Mouse (Mus musculus) embryonic fibroblast, embryonic 13.5 days (primary cell): ENCODE measurements around the gene Ces1g.

Source experiments
- CTCF ChIP-seq: IDR thresholded peaks from 2 replicates; pipeline ENCODE4 v1.5.1; 2011; ENCODE audit warnings: mild to moderate bottlenecking, control low read depth, low read length, moderate library complexity, borderline replicate concordance; ENCODE audit not compliant: insufficient read depth
- POLR2A ChIP-seq: IDR thresholded peaks from 2 replicates; pipeline ENCODE4 v1.6.1; 2011; ENCODE audit warnings: low read depth, mild to moderate bottlenecking, control low read depth, low read length, moderate library complexity

DNA sequence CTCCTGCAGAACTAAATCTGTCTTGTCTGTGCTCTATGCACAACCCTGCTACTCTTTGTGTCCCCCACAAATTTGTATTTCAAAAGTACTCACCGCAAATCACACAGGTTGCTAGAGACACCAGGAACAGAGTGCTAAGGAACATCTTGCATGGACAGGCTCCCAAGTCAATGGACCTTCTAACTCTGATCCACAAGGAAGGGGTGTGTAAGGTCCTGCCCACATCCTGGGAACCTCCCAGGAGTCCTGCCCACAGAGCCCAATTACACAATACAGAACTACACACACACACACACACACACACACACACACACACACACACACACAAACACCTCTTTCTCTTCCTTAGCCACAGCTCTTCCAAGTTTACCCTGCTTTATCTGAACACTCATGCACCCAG lies 57.6 kb downstream of the Ces1g start, which contains the start of gene Ces1f:
- TF ChIP-seq CTCF (no peak), POLR2A (no peak)
